Mouse (Mus musculus): Measurements from ENCODE around the gene Fpr-rs3. TPM values are rescaled to one million over a fixed set of nuclear protein-coding genes. Genes with fewer than 3 reads are reported as not detected.

Gene Fpr-rs3
- not detected for polyA plus RNA-seq (2015; fragmentation: Illumina TruSeq; extraction: RNeasy Lipid Tissue Mini Kit (QIAGEN cat#74804); ENCODE audit: insufficient read depth, low read depth, low replicate concordance)

GRCm38 (mm10) chr17:20624777-20625176 lies at the start of gene Fpr-rs3:
Gene Fpr-rs3 (minus strand): TSS chr17:20624877.

GRCm38 (mm10) chr17:20596323-20596722 lies 28.4 kb downstream of the Fpr-rs3 start, which contains the start of gene Vmn2r110:
Gene Vmn2r110 (minus strand): TSS chr17:20596423.

Other genes with a start within 250 kb of the Fpr-rs3 start
- not detected for gene Vmn1r224, start 210.7 kb downstream of the Fpr-rs3 start, polyA plus RNA-seq (2015; fragmentation: Illumina TruSeq; extraction: RNeasy Lipid Tissue Mini Kit (QIAGEN cat#74804); ENCODE audit: insufficient read depth, low read depth, low replicate concordance)
- gene Vmn2r108, start 143.5 kb downstream of the Fpr-rs3 start, polyA plus RNA-seq (2015; fragmentation: Illumina TruSeq; extraction: RNeasy Lipid Tissue Mini Kit (QIAGEN cat#74804); ENCODE audit: insufficient read depth, low read depth, low replicate concordance), result not detected
- gene Vmn1r225, start 126.7 kb downstream of the Fpr-rs3 start, polyA plus RNA-seq (2015; fragmentation: Illumina TruSeq; extraction: RNeasy Lipid Tissue Mini Kit (QIAGEN cat#74804); ENCODE audit: insufficient read depth, low read depth, low replicate concordance), result not detected
- gene Vmn2r109, start 60.1 kb downstream of the Fpr-rs3 start, polyA plus RNA-seq (2015; fragmentation: Illumina TruSeq; extraction: RNeasy Lipid Tissue Mini Kit (QIAGEN cat#74804); ENCODE audit: insufficient read depth, low read depth, low replicate concordance), result not detected
- not detected for gene Vmn2r110, start 28.5 kb downstream of the Fpr-rs3 start, polyA plus RNA-seq (2015; fragmentation: Illumina TruSeq; extraction: RNeasy Lipid Tissue Mini Kit (QIAGEN cat#74804); ENCODE audit: insufficient read depth, low read depth, low replicate concordance)
- not detected for gene Vmn1r226, start 58.0 kb upstream of the Fpr-rs3 start, polyA plus RNA-seq (2015; fragmentation: Illumina TruSeq; extraction: RNeasy Lipid Tissue Mini Kit (QIAGEN cat#74804); ENCODE audit: insufficient read depth, low read depth, low replicate concordance)
- gene Vmn1r227, start 105.0 kb upstream of the Fpr-rs3 start, polyA plus RNA-seq (2015; fragmentation: Illumina TruSeq; extraction: RNeasy Lipid Tissue Mini Kit (QIAGEN cat#74804); ENCODE audit: insufficient read depth, low read depth, low replicate concordance), result not detected
- not detected for gene Vmn1r228, start 161.3 kb upstream of the Fpr-rs3 start, polyA plus RNA-seq (2015; fragmentation: Illumina TruSeq; extraction: RNeasy Lipid Tissue Mini Kit (QIAGEN cat#74804); ENCODE audit: insufficient read depth, low read depth, low replicate concordance)
- gene Vmn1r229, start 186.7 kb upstream of the Fpr-rs3 start, polyA plus RNA-seq (2015; fragmentation: Illumina TruSeq; extraction: RNeasy Lipid Tissue Mini Kit (QIAGEN cat#74804); ENCODE audit: insufficient read depth, low read depth, low replicate concordance), result not detected
- not detected for gene Vmn1r230, start 215.6 kb upstream of the Fpr-rs3 start, polyA plus RNA-seq (2015; fragmentation: Illumina TruSeq; extraction: RNeasy Lipid Tissue Mini Kit (QIAGEN cat#74804); ENCODE audit: insufficient read depth, low read depth, low replicate concordance)

Measured in pancreas, adult 10 weeks (tissue).